Mouse (Mus musculus) hindbrain, embryonic 16.5 days (tissue): ENCODE measurements around the gene Kctd21. TPM values are rescaled to one million over a fixed set of nuclear protein-coding genes. Genes with fewer than 3 reads are reported as not detected.

Experiments used
- ATAC-seq: fragments of 200-750 bp; cut with Nextera tagmentation; 2 replicates; pipeline ENCODE4 v1.8.0; 2017; ENCODE audit warnings: moderate TSS enrichment, moderate library complexity
- H3K27ac ChIP-seq: fragments of 300-500 bp; sonication (generic); 2 replicates; pipeline ENCODE4 v1.5.1; 2014; ENCODE audit warnings: low read depth, mild to moderate bottlenecking, control low read depth, low read length, moderate library complexity
- H3K27me3 ChIP-seq: fragments of 300-500 bp; sonication (generic); replicated peaks from 2 replicates; pipeline ENCODE4 v1.6.1; 2014; ENCODE audit warnings: low read length; ENCODE audit not compliant: control insufficient read depth, insufficient read depth
- H3K36me3 ChIP-seq: fragments of 300-500 bp; sonication (generic); 2 replicates; pipeline ENCODE4 v1.6.1; 2014; ENCODE audit warnings: mild to moderate bottlenecking, low read length, moderate library complexity, mixed read lengths; ENCODE audit not compliant: control insufficient read depth, insufficient read depth
- H3K4me1 ChIP-seq: fragments of 300-500 bp; sonication (generic); 2 replicates; pipeline ENCODE4 v1.6.1; 2014; ENCODE audit warnings: low read depth, low read length; ENCODE audit not compliant: control insufficient read depth, insufficient read depth
- H3K4me2 ChIP-seq: fragments of 300-500 bp; sonication (generic); 2 replicates; pipeline ENCODE4 v1.6.1; 2014; ENCODE audit warnings: mild to moderate bottlenecking, low read length, control low read depth, moderate library complexity
- H3K4me3 ChIP-seq: fragments of 300-500 bp; sonication (generic); 2 replicates; pipeline ENCODE4 v1.5.1; 2014; ENCODE audit warnings: mild to moderate bottlenecking, low read length, control low read depth, moderate library complexity
- H3K9ac ChIP-seq: fragments of 300-500 bp; sonication (generic); 2 replicates; pipeline ENCODE4 v1.6.1; 2014; ENCODE audit warnings: low read depth, mild to moderate bottlenecking, control low read depth, low read length, moderate library complexity
- H3K9me3 ChIP-seq: fragments of 300-500 bp; sonication (generic); 2 replicates; pipeline ENCODE4 v1.6.1; 2014; ENCODE audit warnings: mild to moderate bottlenecking, low read length, moderate library complexity; ENCODE audit not compliant: control insufficient read depth
- WGBS: fragments of 180-500 bp; shearing (Covaris S2); extraction: QIAGEN DNeasy Blood & Tissue Kit; methylation state at CpG from one replicate; pipeline ENCODE4 v1.1.7; 2014; 5-methylcytosine and 5-hydroxymethylcytosine counted together
- polyA plus RNA-seq: library from polyadenylated mRNA; unstranded; fragments of >200 nt; fragmentation: Nextera tagmentation; extraction: Ambion mirVana; gene quantifications from 2 replicates; pipeline ENCODE4 v1.2.1, GENCODE M21; 2015

The Kctd21 gene
- polyA plus RNA-seq, 1 experiment from 2014 or later = 7.7 TPM

- no peak for ATAC-seq
- H3K27me3 ChIP-seq = peaks cover 13% of the 10 kb centered on the region; the same call in 1 of the 2 replicates
- H3K4me2 ChIP-seq = no peak overlapping the region
- no peaks in the 10 kb centered on the region for H3K9me3 ChIP-seq
- no peak overlapping the region for H3K9ac ChIP-seq
- no peaks in the 10 kb centered on the region for H3K36me3 ChIP-seq
- H3K4me3 ChIP-seq = no peak overlapping the region
- H3K4me1 ChIP-seq = peaks cover 29% of the 10 kb centered on the region
- no peak overlapping the region; the same call in 1 of the 2 replicates for H3K27ac ChIP-seq
- WGBS = 85% methylated on average over 3 of the region's 3 CpGs
Observed at GRCm38 (mm10) chr7:97329676-97330075, 2.5 kb upstream of the Kctd21 start.

DNA sequence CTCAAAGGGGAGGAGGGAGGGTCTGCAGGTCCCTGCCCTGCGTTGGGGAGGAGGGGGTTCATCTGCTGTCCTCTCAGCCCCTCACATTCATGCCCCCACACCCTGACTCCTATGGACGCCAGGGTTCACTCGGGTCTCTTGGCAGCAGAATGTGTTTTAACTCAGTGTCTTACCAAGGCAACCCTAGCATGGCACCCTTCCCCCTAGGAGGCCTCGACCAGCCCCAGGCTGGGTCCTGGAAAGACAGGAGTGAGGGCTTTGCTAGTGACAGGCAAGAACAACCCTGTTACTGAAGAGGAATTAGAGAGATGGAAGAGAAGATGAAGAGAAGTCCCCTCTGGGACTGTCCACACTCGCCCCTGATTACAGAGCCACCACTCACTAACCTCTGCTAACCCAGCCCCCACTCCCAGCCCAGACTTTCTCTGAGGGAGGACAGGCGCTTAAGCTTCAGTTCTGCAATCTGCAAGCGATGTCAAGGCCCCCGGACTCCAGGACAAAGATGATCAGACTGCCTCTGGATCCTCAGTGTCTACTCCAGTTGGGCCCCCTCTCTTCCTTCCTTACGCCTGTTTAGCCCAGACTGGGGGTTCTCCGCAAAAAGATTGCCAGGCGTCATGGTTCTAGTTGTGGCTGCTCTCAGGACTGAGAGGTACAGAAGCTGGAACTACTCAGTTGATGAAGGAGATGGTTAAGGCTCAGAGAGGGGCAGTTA is 1.0 kb upstream of the Kctd21 start:
- Histone ChIP-seq H3K9ac (peak overlapping the region; percentile 73), H3K36me3 (no peaks in the 10 kb centered on the region), H3K4me3 (peak overlapping the region; percentile 54), H3K4me1 (peaks cover 23% of the 10 kb centered on the region), H3K27ac (no peak overlapping the region), H3K4me2 (peak overlapping the region; percentile 67), H3K9me3 (no peaks in the 10 kb centered on the region), H3K27me3 (peaks cover 4% of the 10 kb centered on the region; the same call in 1 of the 2 replicates)
- ATAC-seq = no peak
- 67% methylated on average over 11 of the region's 11 CpGs for WGBS

- no peak for ATAC-seq
- Histone ChIP-seq H3K4me3 (peak overlapping the region; percentile 54), H3K27me3 (no peaks in the 10 kb centered on the region), H3K9ac (peak overlapping the region; percentile 86), H3K4me2 (peak overlapping the region; percentile 62), H3K27ac (peak overlapping the region; percentile 72; the same call in 1 of the 2 replicates), H3K4me1 (peaks cover 23% of the 10 kb centered on the region), H3K36me3 (no peaks in the 10 kb centered on the region), H3K9me3 (no peaks in the 10 kb centered on the region)
- 1% methylated on average over 9 of the region's 9 CpGs for WGBS
Observed at GRCm38 (mm10) chr7:97332667-97333041, 527 bp downstream of the Kctd21 start.

- Histone ChIP-seq H3K36me3 (no peaks in the 10 kb centered on the region), H3K4me2 (peak overlapping the region; percentile 62), H3K27ac (no peak overlapping the region), H3K27me3 (no peaks in the 10 kb centered on the region), H3K4me1 (peaks cover 23% of the 10 kb centered on the region), H3K4me3 (peak overlapping the region; percentile 54), H3K9ac (peak overlapping the region; percentile 86; the same call in 1 of the 2 replicates), H3K9me3 (no peaks in the 10 kb centered on the region)
- ATAC-seq = no peak
- WGBS = 84% methylated on average over 6 of the region's 6 CpGs
Observed at GRCm38 (mm10) chr7:97333113-97333898, 1.2 kb downstream of the Kctd21 start.

DNA sequence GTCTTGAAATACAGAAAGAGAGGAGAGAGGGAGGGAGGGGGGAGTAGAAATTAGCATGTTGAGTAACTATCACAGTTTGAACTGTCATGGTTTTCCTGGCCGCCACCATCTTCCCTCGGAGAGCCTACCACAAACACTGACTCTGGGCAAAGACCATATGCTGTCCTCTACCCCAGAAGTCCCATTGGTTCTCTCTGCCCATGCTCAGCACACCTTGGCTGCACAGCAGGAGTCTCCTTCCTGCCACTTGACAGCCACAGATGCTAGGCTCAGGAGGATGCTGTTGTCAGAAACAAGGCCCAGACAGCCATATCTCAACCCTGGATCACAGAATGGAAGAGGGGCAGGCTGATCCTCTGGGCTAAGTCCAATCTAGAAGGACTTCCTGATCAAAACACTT is 2.3 kb downstream of the Kctd21 start:
- Histone ChIP-seq H3K4me2 (no peak overlapping the region), H3K9ac (no peak overlapping the region), H3K4me3 (no peak overlapping the region), H3K27ac (no peak overlapping the region), H3K36me3 (no peaks in the 10 kb centered on the region), H3K4me1 (peaks cover 17% of the 10 kb centered on the region), H3K27me3 (no peaks in the 10 kb centered on the region), H3K9me3 (no peaks in the 10 kb centered on the region)
- WGBS = 79% methylated on average over 2 of the region's 2 CpGs
- ATAC-seq = no peak

- Histone ChIP-seq H3K4me1 (peaks cover 9% of the 10 kb centered on the region), H3K9me3 (no peaks in the 10 kb centered on the region), H3K4me3 (no peak overlapping the region), H3K4me2 (no peak overlapping the region), H3K27me3 (no peaks in the 10 kb centered on the region), H3K27ac (no peak overlapping the region), H3K9ac (no peak overlapping the region), H3K36me3 (no peaks in the 10 kb centered on the region)
- 85% methylated on average over 1 of the region's 1 CpGs for WGBS
- ATAC-seq = no peak
Observed at GRCm38 (mm10) chr7:97336678-97337077, 4.6 kb downstream of the Kctd21 start.

DNA sequence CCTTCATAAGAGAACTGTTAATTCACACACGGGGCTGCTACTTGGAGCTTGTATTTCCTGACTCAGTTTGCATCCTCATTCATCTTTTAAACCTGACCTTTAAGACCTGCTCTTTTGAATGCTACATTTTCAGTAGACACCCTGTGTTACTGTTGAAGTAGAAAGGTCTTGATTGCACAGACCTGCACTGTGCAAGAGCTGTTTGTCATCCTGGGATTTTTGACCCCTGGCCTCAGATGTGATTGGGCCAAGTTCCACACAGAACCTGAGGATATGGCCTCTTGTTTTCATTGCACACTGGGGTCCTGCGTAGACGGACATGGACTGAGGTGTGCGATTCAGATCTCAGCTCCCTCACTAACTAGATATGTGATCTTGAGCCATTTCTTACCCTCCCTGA is 6.5 kb downstream of the Kctd21 start:
- Histone ChIP-seq H3K36me3 (no peaks in the 10 kb centered on the region), H3K4me2 (no peak overlapping the region), H3K4me1 (no peaks in the 10 kb centered on the region), H3K9me3 (no peaks in the 10 kb centered on the region), H3K4me3 (no peak overlapping the region), H3K9ac (no peak overlapping the region), H3K27me3 (no peaks in the 10 kb centered on the region), H3K27ac (no peak overlapping the region)
- no peak for ATAC-seq
- 81% methylated on average over 4 of the region's 4 CpGs for WGBS

- Histone ChIP-seq H3K27ac (no peak overlapping the region), H3K4me1 (no peaks in the 10 kb centered on the region), H3K4me2 (no peak overlapping the region), H3K9ac (no peak overlapping the region), H3K4me3 (no peak overlapping the region), H3K9me3 (no peaks in the 10 kb centered on the region), H3K27me3 (no peaks in the 10 kb centered on the region), H3K36me3 (no peaks in the 10 kb centered on the region)
- no peak for ATAC-seq
- 84% methylated on average over 7 of the region's 7 CpGs for WGBS
Observed at GRCm38 (mm10) chr7:97339623-97340022, 7.5 kb downstream of the Kctd21 start.
